Mouse (Mus musculus): ENCODE results near the gene Mbip.

- TF ChIP-seq CTCF (IDR thresholded peaks at IDR 0.05; ENCODE audit: insufficient read depth, low read length): no peak
- no peak for TF ChIP-seq POLR2A (IDR thresholded peaks at IDR 0.05; ENCODE audit: borderline replicate concordance, extremely low read depth, low read depth, low read length)
Measured at GRCm38 (mm10) chr12:56295160-56295559, 50.5 kb downstream of the Mbip start.

Data from lung, adult 2 months (tissue).